Mouse (Mus musculus) midbrain, embryonic 11.5 days (tissue): ENCODE data around the gene Sema4g. TPM values are rescaled to one million over a fixed set of nuclear protein-coding genes. Genes with fewer than 3 reads are reported as not detected.
A peak's percentile ranks its signal among the peaks of the same experiment; 100 is the strongest.

Source experiments
- ATAC-seq: fragments of 200-750 bp; cut with Nextera tagmentation; 2 replicates; pipeline ENCODE4 v1.8.0; 2017; ENCODE audit warnings: moderate TSS enrichment, moderate library complexity; ENCODE audit not compliant: low FRiP score
- DNase-seq: peaks from one replicate; pipeline ENCODE4 v3.0.0; 2015; ENCODE audit warnings: low spot score; ENCODE audit errors: missing footprints
- H3K27ac ChIP-seq: fragments of 300-500 bp; sonication (generic); 2 replicates; pipeline ENCODE4 v1.5.1; 2014; ENCODE audit warnings: low read depth, low read length
- H3K27me3 ChIP-seq: fragments of 300-500 bp; sonication (generic); 2 replicates; pipeline ENCODE4 v1.6.1; 2014; ENCODE audit warnings: mild to moderate bottlenecking, low read length, moderate library complexity, mixed read lengths; ENCODE audit not compliant: control insufficient read depth, insufficient read depth
- H3K36me3 ChIP-seq: fragments of 300-500 bp; sonication (generic); 2 replicates; pipeline ENCODE4 v1.6.1; 2014; ENCODE audit warnings: mild to moderate bottlenecking, low read length, moderate library complexity, mixed read lengths; ENCODE audit not compliant: control insufficient read depth, insufficient read depth
- H3K4me1 ChIP-seq: fragments of 300-500 bp; sonication (generic); 2 replicates; pipeline ENCODE4 v1.6.1; 2014; ENCODE audit warnings: low read length; ENCODE audit not compliant: control insufficient read depth, insufficient read depth
- H3K4me2 ChIP-seq: fragments of 300-500 bp; sonication (generic); 2 replicates; pipeline ENCODE4 v1.6.1; 2014; ENCODE audit warnings: mild to moderate bottlenecking, moderate library complexity
- H3K4me3 ChIP-seq: fragments of 300-500 bp; sonication (generic); 2 replicates; pipeline ENCODE4 v1.5.1; 2014; ENCODE audit warnings: low read depth, low read length
- H3K9ac ChIP-seq: fragments of 300-500 bp; sonication (generic); 2 replicates; pipeline ENCODE4 v1.6.1; 2014; ENCODE audit warnings: low read length
- H3K9me3 ChIP-seq: fragments of 300-500 bp; sonication (generic); 2 replicates; pipeline ENCODE4 v1.6.1; 2016; ENCODE audit warnings: low read length; ENCODE audit not compliant: control insufficient read depth
- WGBS: fragments of 180-500 bp; shearing (Covaris S2); extraction: QIAGEN DNeasy Blood & Tissue Kit; methylation state at CpG from one replicate; pipeline ENCODE4 v1.1.7; 2014; 5-methylcytosine and 5-hydroxymethylcytosine counted together
- polyA plus RNA-seq: library from polyadenylated mRNA; unstranded; fragments of >200 nt; fragmentation: Nextera tagmentation; extraction: Ambion mirVana; gene quantifications from 2 replicates; pipeline ENCODE4 v1.2.1, GENCODE M21; 2014

Gene Sema4g
- polyA plus RNA-seq, 1 experiment from 2014 or later, result 4.7 TPM

DNA sequence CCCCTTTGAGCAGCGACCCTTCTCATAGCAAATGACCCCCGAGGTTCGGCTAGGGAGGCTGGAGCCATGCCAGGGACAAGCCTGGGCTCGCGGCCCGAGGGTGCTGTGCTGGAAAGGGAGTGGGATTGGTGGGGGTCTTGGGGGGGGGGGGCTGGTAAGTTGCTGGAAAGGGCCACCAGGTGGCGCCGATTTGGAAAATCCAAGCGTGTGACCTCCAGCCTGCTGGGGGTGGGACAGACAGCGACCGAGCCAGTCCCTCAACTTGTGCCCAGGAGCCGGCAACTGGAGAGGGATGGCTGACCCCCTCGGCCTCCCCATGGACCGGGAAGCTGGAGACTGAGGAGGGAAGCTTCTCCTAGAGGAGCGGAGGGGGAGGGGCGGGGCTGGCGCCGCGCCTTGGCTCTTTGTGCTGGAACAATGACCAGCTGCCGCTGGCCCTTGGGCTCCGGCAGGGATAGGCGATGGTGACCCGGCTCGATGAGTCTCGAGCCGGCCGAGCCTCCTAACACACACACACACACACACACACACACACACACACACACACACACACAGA is 28.4 kb downstream of the Sema4g start:
- Histone ChIP-seq H3K9ac (peak overlapping the region; percentile 96), H3K9me3 (no peaks in the 10 kb centered on the region), H3K27me3 (no peaks in the 10 kb centered on the region), H3K4me2 (peak overlapping the region; percentile 83), H3K27ac (peak overlapping the region; percentile 96), H3K4me3 (peak overlapping the region; percentile 75), H3K4me1 (peaks cover 49% of the 10 kb centered on the region), H3K36me3 (no peaks in the 10 kb centered on the region; the same call in none of the 2 replicates)
- ATAC-seq, result peak; percentile 76
- WGBS, result under 1% methylated on average over 24 of the region's 27 CpGs
- peak; percentile 98 for DNase-seq

DNA sequence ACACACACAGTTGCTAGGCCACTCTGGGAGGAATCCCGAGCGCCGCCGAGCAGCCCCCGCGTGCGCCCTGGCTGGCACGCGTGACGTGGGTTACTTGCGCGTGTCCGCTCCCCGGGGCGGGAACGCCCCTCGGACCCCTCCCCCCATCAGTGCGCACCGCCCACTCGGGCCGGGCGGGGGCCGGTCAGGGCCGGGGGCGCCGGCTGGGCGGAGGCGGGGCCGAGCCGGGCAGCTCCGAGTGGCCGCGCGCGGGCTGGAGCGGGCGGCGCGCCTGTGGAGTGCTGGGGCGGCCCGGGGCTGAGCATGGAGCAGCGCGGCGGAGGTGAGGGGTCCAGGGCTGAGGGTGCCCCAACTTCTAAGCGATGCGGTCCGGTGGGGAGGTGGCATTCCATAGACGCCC is 29.0 kb downstream of the Sema4g start:
- Histone ChIP-seq H3K4me3 (peak overlapping the region; percentile 75), H3K9me3 (no peaks in the 10 kb centered on the region), H3K4me1 (peaks cover 49% of the 10 kb centered on the region), H3K9ac (peak overlapping the region; percentile 96), H3K27ac (peak overlapping the region; percentile 96), H3K4me2 (peak overlapping the region; percentile 83), H3K27me3 (no peaks in the 10 kb centered on the region), H3K36me3 (peaks cover 3% of the 10 kb centered on the region)
- DNase-seq (peak; percentile 96), ATAC-seq (peak; percentile 81)
- WGBS, result 0% methylated on average over 25 of the region's 48 CpGs

DNA sequence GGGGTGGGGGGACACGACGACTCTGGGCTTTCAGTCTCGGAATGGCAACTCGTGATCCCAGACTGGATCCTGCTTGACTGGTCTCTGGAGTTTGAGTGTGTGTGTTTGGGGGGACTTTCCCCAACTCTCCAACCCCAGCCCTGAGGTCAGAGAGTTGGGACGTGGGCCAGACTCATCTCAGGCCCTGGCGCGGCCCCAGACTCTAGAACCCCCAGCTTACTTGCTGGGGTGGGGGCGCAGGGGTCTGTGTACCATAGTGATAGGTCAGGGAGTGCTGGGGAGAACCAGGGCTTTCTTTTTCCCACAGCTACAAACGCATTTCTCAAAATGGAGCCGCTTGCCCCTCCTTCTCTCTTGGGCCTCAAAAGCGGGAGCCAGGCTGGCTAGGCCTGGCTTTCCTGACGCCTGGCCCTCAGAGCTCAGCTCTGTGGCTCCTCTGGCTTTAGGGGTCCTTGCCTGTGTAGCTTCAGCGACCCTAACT is 29.5 kb downstream of the Sema4g start:
- Histone ChIP-seq H3K4me2 (peak overlapping the region; percentile 83), H3K9me3 (no peaks in the 10 kb centered on the region), H3K4me1 (peaks cover 49% of the 10 kb centered on the region), H3K36me3 (peaks cover 3% of the 10 kb centered on the region), H3K9ac (peak overlapping the region; percentile 96), H3K4me3 (peak overlapping the region; percentile 75), H3K27ac (peak overlapping the region; percentile 96), H3K27me3 (no peaks in the 10 kb centered on the region)
- WGBS, result under 1% methylated on average over 12 of the region's 13 CpGs
- DNase-seq, result peak; percentile 95
- peak; percentile 8; the same call in 1 of the 2 replicates for ATAC-seq

GRCm38 (mm10) chr19:45020348-45020747 is 31.4 kb downstream of the Sema4g start:
- no peak overlapping the region for H3K4me2 ChIP-seq
- H3K36me3 ChIP-seq, result peaks cover 18% of the 10 kb centered on the region
- H3K9me3 ChIP-seq, result no peaks in the 10 kb centered on the region
- no peak for ATAC-seq
- 72% methylated on average over 6 of the region's 6 CpGs for WGBS
- H3K9ac ChIP-seq, result peak overlapping the region; percentile 18; the same call in 1 of the 2 replicates
- H3K27ac ChIP-seq, result no peak overlapping the region
- no peaks in the 10 kb centered on the region for H3K27me3 ChIP-seq
- no peak overlapping the region for H3K4me3 ChIP-seq
- peaks cover 43% of the 10 kb centered on the region for H3K4me1 ChIP-seq
- no peak for DNase-seq

GRCm38 (mm10) chr19:45021362-45021761 is 32.5 kb downstream of the Sema4g start:
- Histone ChIP-seq H3K9me3 (no peaks in the 10 kb centered on the region), H3K27me3 (no peaks in the 10 kb centered on the region), H3K4me1 (peaks cover 34% of the 10 kb centered on the region), H3K27ac (no peak overlapping the region), H3K4me2 (no peak overlapping the region; the same call in 1 of the 2 replicates), H3K4me3 (no peak overlapping the region), H3K9ac (peak overlapping the region; percentile 27; the same call in 1 of the 2 replicates), H3K36me3 (peaks cover 26% of the 10 kb centered on the region)
- 91% methylated on average over 15 of the region's 15 CpGs for WGBS
- no peak for DNase-seq
- no peak for ATAC-seq

GRCm38 (mm10) chr19:45023993-45024392 is 35.1 kb downstream of the Sema4g start:
- peaks cover 23% of the 10 kb centered on the region for H3K4me1 ChIP-seq
- WGBS, result 85% methylated on average over 11 of the region's 11 CpGs

GRCm38 (mm10) chr19:45024775-45025174 is 35.9 kb downstream of the Sema4g start:
- peaks cover 18% of the 10 kb centered on the region for H3K4me1 ChIP-seq
- DNase-seq (no peak), ATAC-seq (no peak)
- 88% methylated on average over 20 of the region's 20 CpGs for WGBS
- H3K27me3 ChIP-seq, result no peaks in the 10 kb centered on the region
- H3K36me3 ChIP-seq, result peaks cover 34% of the 10 kb centered on the region
- no peak overlapping the region for H3K4me2 ChIP-seq
- no peak overlapping the region for H3K4me3 ChIP-seq
- no peak overlapping the region for H3K9ac ChIP-seq
- H3K27ac ChIP-seq, result no peak overlapping the region
- H3K9me3 ChIP-seq, result no peaks in the 10 kb centered on the region

More at GRCm38 (mm10) chr19:45023993-45024392, 35.1 kb downstream of the Sema4g start:
- Histone ChIP-seq H3K36me3 (peaks cover 34% of the 10 kb centered on the region), H3K27me3 (no peaks in the 10 kb centered on the region), H3K4me3 (no peak overlapping the region), H3K27ac (no peak overlapping the region), H3K9ac (no peak overlapping the region), H3K9me3 (no peaks in the 10 kb centered on the region), H3K4me2 (no peak overlapping the region)
- DNase-seq (no peak), ATAC-seq (no peak)

DNA sequence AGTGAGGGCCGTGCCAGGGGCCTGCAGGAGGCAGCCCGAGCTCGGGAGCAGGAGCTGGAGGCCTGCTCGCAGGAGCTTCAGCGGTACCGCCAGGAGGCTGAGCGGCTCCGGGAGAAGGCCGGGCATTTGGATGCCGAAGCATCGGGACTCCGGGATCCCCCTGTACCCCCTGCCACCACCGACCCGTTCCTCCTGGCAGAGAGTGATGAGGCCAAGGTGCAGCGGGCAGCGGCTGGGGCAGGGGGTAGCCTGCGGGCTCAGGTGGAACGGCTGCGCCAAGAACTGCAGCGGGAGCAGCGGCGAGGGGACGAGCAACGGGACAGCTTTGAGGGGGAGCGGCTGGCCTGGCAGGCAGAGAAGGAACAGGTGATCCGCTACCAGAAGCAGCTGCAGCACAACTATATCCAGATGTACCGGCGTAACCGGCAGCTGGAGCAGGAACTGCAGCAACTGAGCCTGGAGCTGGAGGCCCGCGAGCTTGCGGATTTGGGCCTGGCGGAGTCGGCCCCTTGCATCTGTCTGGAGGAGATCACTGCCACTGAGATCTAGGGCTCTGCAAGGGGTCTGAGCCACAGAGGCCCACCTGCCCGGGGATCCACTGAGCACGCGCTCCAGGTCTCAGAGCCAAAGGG is 37.2 kb downstream of the Sema4g start:
- H3K4me3 ChIP-seq, result no peak overlapping the region
- WGBS, result 91% methylated on average over 37 of the region's 37 CpGs
- H3K36me3 ChIP-seq, result peaks cover 34% of the 10 kb centered on the region
- no peak overlapping the region for H3K4me2 ChIP-seq
- H3K27ac ChIP-seq, result no peak overlapping the region
- no peak overlapping the region for H3K9ac ChIP-seq
- DNase-seq, result no peak
- no peak for ATAC-seq
- no peaks in the 10 kb centered on the region for H3K27me3 ChIP-seq
- H3K9me3 ChIP-seq, result no peaks in the 10 kb centered on the region
- H3K4me1 ChIP-seq, result peaks cover 8% of the 10 kb centered on the region

- H3K4me3 ChIP-seq, result no peak overlapping the region
- no peaks in the 10 kb centered on the region for H3K9me3 ChIP-seq
- 90% methylated on average over 6 of the region's 6 CpGs for WGBS
- H3K9ac ChIP-seq, result no peak overlapping the region
- ATAC-seq, result no peak
- no peaks in the 10 kb centered on the region for H3K27me3 ChIP-seq
- peaks cover 34% of the 10 kb centered on the region for H3K36me3 ChIP-seq
- no peak overlapping the region for H3K27ac ChIP-seq
- no peak overlapping the region for H3K4me2 ChIP-seq
- H3K4me1 ChIP-seq, result 0 out of 2 replicates have a peak, but pooled peaks cover 2% of the 10 kb centered on the region
- no peak for DNase-seq
These were observed 38.2 kb downstream of the Sema4g start for GRCm38 (mm10) chr19:45026958-45027670.
